Mouse (Mus musculus) right cerebral cortex, postnatal 36 days (tissue): Measurements from ENCODE around the gene Gnat1.

ENCODE experiments used
- DNase-seq, 2 experiments: peaks; one replicate each; pipeline ENCODE4 v3.0.0; 2022; ENCODE audit warnings: low spot score in 2 of 2, mixed read lengths in 1 of 2

The Gnat1 gene

GRCm38 (mm10) chr9:107645577-107645976 is 33.9 kb downstream of the Gnat1 start:
- DNase-seq: no peak

- no peak for DNase-seq
Observed at GRCm38 (mm10) chr9:107645153-107645510, 34.4 kb downstream of the Gnat1 start.

DNA sequence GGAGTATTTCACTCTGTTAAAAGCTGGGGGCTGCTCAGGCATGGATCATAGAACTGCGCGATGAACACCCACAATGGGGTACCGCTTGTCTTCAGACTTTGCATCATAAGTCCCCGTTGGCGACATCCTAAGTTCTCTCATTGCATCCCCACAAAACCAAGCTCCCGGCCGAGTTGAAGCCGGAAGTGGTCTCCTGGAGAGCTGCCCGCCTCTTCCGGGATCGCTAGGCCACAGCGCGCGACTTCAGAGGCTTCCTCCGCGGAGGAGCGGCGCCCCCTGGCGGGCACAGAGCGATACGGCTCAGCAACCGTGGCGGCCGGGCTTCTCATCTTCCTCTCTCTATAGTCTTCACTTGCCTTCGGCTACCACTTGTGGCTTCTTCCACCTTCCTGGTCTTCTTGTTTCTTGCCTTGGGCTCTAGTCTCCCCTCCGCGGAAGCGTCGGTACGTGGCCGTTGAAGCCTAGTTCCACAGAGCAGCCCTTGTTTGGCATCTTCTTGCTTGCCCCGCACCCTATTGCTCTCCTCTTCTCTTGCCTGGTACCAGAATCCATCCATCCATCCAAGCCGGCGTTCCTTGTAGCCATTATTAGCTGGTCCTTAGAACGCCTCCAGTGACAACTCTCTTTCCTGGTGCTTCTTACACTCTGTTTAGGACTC is 34.9 kb downstream of the Gnat1 start:
- peak; percentile 77 to 80 for DNase-seq

GRCm38 (mm10) chr9:107643544-107644214 is 35.8 kb downstream of the Gnat1 start:
- DNase-seq: no peak

- DNase-seq: no peak
Observed at GRCm38 (mm10) chr9:107641666-107642065, 37.8 kb downstream of the Gnat1 start.

DNA sequence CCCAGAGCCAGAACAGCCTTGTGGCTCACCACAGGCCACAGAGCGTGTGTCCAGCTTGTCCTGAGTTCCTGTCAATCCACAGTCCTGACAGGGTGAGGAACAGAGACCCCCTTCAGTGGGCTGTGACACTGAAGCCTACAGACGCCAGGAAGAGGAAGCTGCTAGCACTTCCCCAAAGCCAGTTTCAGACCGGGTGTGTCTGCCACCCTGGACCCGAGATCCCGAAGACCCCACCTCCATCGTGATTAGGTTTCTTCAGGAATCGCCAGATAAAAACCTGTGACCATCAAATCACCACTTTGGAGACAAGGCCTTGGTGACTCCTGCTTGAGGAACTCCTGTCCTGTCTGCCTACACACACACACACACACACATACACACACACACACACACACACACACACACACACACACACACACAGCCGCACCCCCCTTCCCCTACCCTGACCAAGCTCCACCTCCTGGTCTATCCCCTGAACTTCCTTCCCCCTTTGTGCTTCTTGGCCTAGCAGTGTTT is 39.2 kb downstream of the Gnat1 start:
- DNase-seq: no peak

DNA sequence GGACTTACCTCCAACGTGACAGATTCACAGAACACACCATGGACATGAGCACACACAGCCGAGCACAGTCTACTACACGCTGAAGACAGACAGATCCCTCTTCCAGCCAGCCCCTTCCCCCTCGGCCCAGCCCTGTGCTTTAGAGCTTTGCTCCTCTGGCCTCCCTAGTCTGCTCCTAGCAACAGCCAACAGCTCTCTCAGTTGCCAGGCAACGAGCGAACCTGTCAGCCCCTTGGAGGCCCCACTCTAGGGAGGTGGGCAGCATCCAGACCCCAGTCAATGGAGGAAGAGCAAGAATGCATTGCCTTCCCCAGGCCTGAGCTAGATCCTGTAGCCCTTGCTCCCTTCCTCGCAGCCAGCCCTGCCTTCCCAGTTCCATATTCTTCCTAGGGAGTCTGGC is 42.4 kb downstream of the Gnat1 start:
- DNase-seq: no peak

GRCm38 (mm10) chr9:107635279-107636028 is 44.1 kb downstream of the Gnat1 start, which contains the start of gene Gnai2:
Gnai2 (minus strand) TSS chr9:107635367.
- DNase-seq: peak; percentile 88 to 91

GRCm38 (mm10) chr9:107634406-107635278 is 44.9 kb downstream of the Gnat1 start:
- DNase-seq: no peak

- DNase-seq: no peak
Observed at GRCm38 (mm10) chr9:107633661-107634405, 45.7 kb downstream of the Gnat1 start.

- peak; percentile 73 to 74 for DNase-seq
Observed at GRCm38 (mm10) chr9:107633091-107633660, 46.3 kb downstream of the Gnat1 start.

GRCm38 (mm10) chr9:107632478-107632877 is 47.0 kb downstream of the Gnat1 start:
- no peak for DNase-seq

- DNase-seq: no peak
Observed at GRCm38 (mm10) chr9:107631861-107632260, 47.7 kb downstream of the Gnat1 start.

DNA sequence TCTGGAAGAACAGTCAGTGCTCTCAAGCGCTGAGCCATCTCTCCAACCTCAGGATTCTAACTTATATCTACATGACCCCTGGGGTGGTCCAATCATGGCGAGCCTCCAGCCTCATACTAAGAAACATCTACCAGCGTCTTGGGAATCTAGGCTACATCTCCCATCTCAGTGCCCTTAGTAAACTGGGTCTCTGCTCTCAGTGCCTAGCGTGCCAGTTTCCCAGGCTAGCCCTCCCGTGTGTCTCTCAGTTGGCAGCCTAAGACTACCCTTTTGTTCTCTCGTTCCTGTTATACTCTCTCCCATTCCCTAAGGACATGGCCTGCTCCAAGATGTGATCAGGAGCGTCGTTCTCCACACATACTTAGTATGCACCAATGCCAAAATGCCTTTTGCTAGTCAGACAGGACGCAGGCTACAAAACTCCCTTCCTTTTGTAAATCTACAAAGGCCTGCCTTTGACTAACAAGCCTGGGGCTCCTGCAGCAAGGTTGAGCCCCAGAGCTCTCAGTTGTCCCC is 48.1 kb downstream of the Gnat1 start:
- no peak for DNase-seq

GRCm38 (mm10) chr9:107630576-107630975 is 48.9 kb downstream of the Gnat1 start:
- peak in 1 of 2 experiments; percentile 56 for DNase-seq

- no peak for DNase-seq
Observed at GRCm38 (mm10) chr9:107629901-107630425, 49.5 kb downstream of the Gnat1 start.

DNA sequence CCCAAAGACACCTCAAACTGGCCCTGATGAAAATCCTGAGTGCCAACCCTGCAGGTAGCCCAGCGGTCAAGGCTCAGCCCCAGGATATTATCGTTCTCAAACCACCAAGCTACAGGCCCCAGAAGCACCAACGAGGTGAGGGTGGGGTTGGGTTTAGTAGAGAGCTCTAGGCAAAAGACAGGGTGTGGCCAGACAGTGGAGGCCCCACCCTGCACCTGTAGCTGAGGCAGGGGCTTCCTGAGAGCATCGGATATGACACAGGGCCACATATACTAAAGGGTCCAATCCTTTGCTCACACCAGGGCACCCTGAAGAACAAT is 50.1 kb downstream of the Gnat1 start:
- no peak for DNase-seq

GRCm38 (mm10) chr9:107628721-107629410 is 50.6 kb downstream of the Gnat1 start:
- DNase-seq: no peak
